Mouse (Mus musculus): ENCODE measurements around the gene Plac1.
"Not testable (repeated sequence)": the region's sequence is repeated elsewhere in the genome, so short reads cannot be mapped to it uniquely, and the experiment has no call there.

Plac1 gene

DNA sequence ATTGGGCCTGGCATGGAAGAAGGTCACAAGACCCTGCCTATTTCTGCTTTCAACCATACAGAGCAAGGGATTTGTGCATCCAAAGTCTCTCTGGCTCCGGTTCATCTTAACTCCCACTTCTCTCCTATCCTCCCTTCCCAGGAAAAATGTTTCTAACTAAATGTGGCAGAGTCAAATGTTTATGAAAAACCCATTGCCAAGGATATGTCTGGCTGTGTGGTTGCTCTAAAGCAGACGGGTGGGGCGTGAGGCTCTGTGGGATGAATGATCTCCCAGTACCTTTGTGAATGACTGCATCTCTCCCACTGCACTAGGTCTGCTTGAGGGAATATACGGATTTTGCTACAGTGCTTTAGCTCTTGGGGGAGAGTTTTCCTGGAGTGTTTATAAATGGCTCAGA lies 193.9 kb downstream of the Plac1 start:
- DNase-seq (ENCODE audit: low read depth, low spot score): no peak

DNA sequence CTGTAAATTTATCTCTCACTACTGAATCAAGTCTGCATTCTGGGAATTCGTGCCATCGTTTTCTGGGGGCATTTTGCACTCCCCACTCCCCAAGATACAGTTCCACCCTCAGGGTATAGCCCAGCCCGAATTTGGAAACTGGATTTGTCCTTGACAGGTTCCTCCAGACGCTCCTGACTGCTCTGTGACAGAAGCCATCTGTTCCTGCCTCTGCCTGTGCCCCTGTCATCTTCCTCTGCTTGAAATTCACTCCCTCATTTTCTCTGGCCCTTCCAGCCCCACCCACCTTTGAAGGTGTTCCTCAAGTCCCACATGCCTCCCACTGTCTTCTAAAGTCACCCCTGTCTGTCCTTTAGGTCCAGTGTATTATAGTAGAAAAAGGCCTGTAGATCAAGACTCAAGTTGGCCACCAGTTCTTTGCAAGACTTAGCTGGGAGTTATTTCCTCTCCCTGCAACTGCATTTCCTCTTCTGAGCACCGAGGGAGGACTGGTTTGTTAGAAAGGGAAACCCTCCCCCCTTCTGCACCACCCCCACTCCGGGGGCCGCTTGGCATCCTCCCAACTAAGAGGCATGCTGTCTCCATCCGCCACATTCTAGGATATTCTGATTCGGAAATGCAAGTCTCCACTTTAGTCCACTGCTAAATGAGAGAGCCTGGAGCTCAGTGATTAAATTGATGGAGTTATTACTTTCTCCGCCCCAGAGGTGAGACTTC lies 194.6 kb downstream of the Plac1 start:
- no peak for DNase-seq (ENCODE audit: low read depth, low spot score)

DNA sequence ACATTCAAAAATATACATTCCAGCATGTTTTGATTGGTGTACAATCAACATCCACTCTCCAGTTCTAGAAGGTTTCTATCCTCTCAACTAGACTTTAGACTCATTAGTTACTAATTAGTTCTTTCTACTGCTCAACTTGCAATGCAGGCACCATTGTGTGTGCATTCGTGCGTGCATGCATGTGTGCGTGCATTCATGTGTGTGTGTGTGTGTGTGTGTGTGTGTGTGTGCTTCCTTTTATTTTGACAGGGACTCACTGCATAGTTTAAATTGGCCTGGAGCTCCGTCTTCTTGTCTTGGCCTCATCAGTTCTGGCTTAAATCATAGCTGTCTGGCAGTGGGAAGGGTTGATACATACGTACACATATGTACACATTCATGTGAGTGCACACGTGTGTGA lies 198.9 kb downstream of the Plac1 start:
- no peak for DNase-seq (ENCODE audit: low read depth, low spot score)

DNA sequence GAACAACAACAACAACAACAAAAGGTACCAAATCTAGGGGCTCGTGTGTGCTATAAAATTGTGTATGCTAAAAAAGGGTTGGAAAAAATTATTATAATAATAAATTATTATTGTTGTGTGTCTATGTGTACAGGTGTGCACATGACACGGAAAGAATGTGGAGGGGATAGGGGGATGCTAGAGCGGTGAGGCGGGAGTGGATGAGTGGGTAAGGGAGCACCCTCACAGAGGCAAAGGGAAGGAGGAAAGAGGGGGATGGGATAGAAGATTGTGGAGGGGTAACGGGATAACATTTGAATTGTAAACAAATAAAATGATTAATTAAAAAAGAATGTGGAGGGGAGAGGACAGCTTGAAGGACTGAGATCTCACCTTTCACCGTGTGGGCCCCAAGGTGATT lies 199.8 kb downstream of the Plac1 start:
- DNase-seq (ENCODE audit: low read depth, low spot score): no peak

DNA sequence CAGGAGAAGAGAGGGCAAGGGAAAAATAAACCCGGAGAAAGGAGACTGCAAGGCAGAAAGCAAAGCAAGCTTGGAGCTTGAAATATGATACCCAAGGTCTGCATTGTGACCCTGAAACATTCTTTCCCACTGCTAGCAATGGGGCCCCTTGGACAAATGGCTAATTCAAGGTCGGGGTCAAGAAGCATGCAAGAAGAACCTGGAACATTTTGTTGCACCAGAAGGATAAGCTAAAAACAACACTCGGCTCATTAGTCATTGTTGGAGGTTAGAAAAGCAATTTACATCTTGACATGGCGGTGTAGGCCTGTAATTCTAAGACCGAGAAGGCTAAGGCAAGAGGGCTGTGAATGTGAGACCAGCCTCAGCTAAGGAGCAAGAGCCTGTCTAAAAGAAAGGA lies 200.3 kb downstream of the Plac1 start:
- no peak for DNase-seq (ENCODE audit: low read depth, low spot score)

DNA sequence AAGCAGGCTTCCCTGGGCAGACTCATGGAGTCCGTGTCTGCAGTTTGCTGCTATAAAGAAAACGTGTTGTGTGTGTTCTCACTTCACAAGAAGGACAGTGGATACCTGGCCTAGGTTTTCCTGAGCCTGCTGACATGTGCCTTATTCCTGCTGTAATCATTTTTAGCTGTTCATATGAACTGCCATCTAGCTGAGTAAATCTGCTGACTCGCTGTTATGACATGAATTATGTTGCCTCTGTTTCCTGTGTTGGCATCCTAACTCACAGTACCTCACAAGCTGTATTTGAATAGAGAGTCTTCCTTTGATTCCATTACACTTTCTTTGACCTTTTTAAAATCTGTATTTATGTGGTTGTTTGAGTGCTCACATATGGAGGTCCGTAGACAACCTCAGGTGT lies 201.7 kb downstream of the Plac1 start:
- no peak for DNase-seq (ENCODE audit: low read depth, low spot score)

DNA sequence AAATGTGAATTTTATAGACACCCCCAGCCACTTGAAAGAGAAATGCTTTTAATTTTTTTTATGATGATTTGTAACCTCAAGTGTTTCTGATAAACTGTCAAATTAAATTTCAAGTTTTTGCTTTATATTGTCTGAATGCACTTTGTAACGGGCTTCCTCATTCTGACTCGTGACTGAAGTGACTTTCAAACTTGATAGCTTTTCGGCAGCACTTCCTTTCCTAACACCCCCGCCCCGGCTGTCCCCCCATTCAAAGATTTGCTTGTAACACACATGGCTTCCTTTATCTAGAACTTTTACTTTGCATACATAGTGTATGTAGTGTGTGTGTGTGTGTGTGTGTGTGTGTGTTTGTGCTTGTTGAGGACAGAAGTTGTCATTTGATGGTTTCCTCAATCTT lies 210.4 kb downstream of the Plac1 start:
- DNase-seq (ENCODE audit: low read depth, low spot score): no peak

DNA sequence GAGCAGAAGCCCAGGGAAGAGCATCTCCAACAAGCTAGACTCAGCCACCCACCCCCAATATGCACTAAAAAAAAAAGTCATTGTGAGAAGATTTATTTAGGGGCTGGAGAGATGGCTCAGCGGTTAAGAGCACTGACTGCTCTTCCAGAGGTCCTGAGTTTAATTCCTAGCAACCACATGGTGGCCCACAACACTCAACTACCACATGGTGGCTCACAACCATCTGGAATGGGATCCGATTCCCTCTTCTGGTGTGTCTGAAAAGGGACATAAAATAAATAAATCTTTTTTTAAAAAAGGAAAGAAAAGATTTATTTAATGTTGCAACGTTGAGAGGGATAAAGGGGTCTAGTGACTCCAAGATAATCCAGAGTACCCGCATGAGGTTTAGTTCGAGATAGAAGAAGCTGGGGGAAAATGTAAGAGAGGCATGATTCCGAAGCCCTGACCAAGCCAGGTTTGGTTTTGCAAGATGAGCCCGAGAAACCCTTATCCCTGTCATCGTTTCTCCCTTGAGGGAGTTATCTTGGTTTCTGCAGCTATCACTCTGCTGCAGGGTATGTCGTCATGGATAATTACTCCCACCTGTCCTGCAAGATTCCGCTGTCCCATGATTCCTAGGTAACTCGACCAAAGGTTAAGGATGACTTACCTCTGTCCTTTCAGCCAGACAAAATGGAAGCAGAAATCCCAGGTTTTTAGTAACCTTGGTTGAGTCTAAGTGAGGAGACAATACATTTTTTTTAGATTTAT lies 214.3 kb downstream of the Plac1 start:
- DNase-seq (ENCODE audit: low read depth, low spot score): no peak

DNA sequence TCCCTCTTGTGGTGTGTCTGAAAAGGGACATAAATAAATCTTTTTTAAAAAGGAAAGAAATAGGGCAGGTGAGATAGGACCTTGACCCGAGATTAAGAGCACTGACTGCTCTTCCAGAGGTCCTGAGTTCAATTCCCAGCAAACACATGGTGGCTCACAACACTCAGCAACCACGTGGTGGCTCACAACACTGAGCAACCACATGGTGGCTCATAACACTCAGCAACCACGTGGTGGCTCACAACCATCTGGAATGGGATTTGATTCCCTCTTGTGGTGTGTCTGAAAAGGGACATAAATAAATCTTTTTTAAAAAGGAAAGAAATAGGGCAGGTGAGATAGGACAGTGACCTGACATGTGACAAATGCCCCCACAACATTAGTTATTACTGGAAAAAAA lies 215.6 kb downstream of the Plac1 start:
- not testable (repeated sequence) for DNase-seq (ENCODE audit: low read depth, low spot score)

DNA sequence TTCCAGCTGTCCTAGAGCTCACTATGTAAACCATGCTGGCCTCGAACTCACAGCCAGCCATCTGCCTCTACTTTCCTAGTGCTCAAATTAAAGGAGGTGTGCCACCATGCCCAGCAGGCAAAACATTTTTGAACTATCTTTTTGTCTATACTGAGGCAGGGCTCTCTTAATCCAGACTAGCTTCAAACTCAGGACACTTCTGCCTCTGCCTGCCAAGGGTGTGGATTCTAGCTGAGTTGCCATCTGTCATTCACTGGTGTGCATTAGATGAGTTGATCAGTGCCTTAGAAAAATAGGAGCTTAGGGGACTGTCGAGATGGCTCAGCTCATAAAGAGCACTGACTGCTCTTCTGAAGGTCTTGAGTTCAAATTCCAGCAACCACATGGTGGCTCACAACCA lies 216.9 kb downstream of the Plac1 start:
- no peak for DNase-seq (ENCODE audit: low read depth, low spot score)
